Mouse (Mus musculus) forebrain, embryonic 15.5 days (tissue): Measurements from ENCODE around the gene Olfr157. TPM values are rescaled to one million over a fixed set of nuclear protein-coding genes. Genes with fewer than 3 reads are reported as not detected.
A peak's percentile ranks its signal among the peaks of the same experiment; 100 is the strongest.

ENCODE experiments used
- ATAC-seq: fragments of 200-750 bp; cut with Nextera tagmentation; replicated peaks from 2 replicates; pipeline ENCODE4 v1.8.0; 2017; ENCODE audit warnings: mild to moderate bottlenecking, moderate TSS enrichment, moderate library complexity
- H3K27ac ChIP-seq: fragments of 300-500 bp; sonication (generic); replicated peaks from 2 replicates; pipeline ENCODE4 v1.5.1; 2015; ENCODE audit warnings: mild to moderate bottlenecking, inconsistent platforms
- H3K27me3 ChIP-seq: fragments of 300-500 bp; sonication (generic); 2 replicates; pipeline ENCODE4 v1.6.1; 2015; ENCODE audit warnings: inconsistent platforms
- H3K36me3 ChIP-seq: fragments of 300-500 bp; sonication (generic); 2 replicates; pipeline ENCODE4 v1.6.1; 2015; ENCODE audit warnings: mild to moderate bottlenecking, inconsistent platforms
- H3K4me1 ChIP-seq: fragments of 300-500 bp; sonication (generic); 2 replicates; pipeline ENCODE4 v1.6.1; 2015; ENCODE audit warnings: inconsistent platforms
- H3K4me2 ChIP-seq: fragments of 300-500 bp; sonication (generic); replicated peaks from 2 replicates; pipeline ENCODE4 v1.6.1; 2015; ENCODE audit warnings: mild to moderate bottlenecking, inconsistent platforms
- H3K4me3 ChIP-seq: fragments of 300-500 bp; sonication (generic); 2 replicates; pipeline ENCODE4 v1.5.1; 2015; ENCODE audit warnings: mild to moderate bottlenecking, inconsistent platforms
- H3K9ac ChIP-seq: fragments of 300-500 bp; sonication (generic); replicated peaks from 2 replicates; pipeline ENCODE4 v1.6.1; 2015; ENCODE audit warnings: mild to moderate bottlenecking, inconsistent platforms
- H3K9me3 ChIP-seq: fragments of 300-500 bp; sonication (generic); 2 replicates; pipeline ENCODE4 v1.6.1; 2016; ENCODE audit warnings: inconsistent platforms
- WGBS: fragments of 180-500 bp; shearing (Covaris S2); methylation state at CpG from one replicate; pipeline ENCODE4 v1.1.7; 2015; ENCODE audit warnings: mixed read lengths; 5-methylcytosine and 5-hydroxymethylcytosine counted together
- polyA plus RNA-seq: library from polyadenylated mRNA; unstranded; fragments of >200 nt; fragmentation: Nextera tagmentation; extraction: Ambion mirVana; gene quantifications from 2 replicates; pipeline ENCODE4 v1.2.1, GENCODE M21; 2015

Gene Olfr157
- polyA plus RNA-seq: not detected in 2 replicates

- Histone ChIP-seq H3K9ac (no peak within 1 kb of the TSS), H3K27me3 (no peaks in the 10 kb centered on the region), H3K4me1 (no peaks in the 10 kb centered on the region), H3K27ac (no peak within 1 kb of the TSS), H3K4me2 (no peak within 1 kb of the TSS), H3K9me3 (no peaks in the 10 kb centered on the region), H3K36me3 (no peaks in the 10 kb centered on the region), H3K4me3 (no peak within 1 kb of the TSS)
- ATAC-seq: no peak
- 71% methylated on average over 1 of the region's 1 CpGs for WGBS
Measured at GRCm38 (mm10) chr4:43840101-43840500, at the start of gene Olfr157. Olfr157 (minus strand) TSS chr4:43840201.

- H3K27me3 ChIP-seq: no peaks in the 10 kb centered on the region
- WGBS: 23% methylated on average over 4 of the region's 4 CpGs
- H3K4me2 ChIP-seq: no peak overlapping the region
- H3K36me3 ChIP-seq: no peaks in the 10 kb centered on the region
- H3K27ac ChIP-seq: no peak overlapping the region
- H3K4me1 ChIP-seq: peaks cover 15% of the 10 kb centered on the region
- no peak overlapping the region for H3K4me3 ChIP-seq
- no peak overlapping the region for H3K9ac ChIP-seq
- no peak for ATAC-seq
- no peaks in the 10 kb centered on the region for H3K9me3 ChIP-seq
Measured at GRCm38 (mm10) chr4:43884196-43884595, 44.2 kb upstream of the Olfr157 start.

GRCm38 (mm10) chr4:43879566-43879965, 39.6 kb upstream of the Olfr157 start:
- H3K27me3 ChIP-seq: no peaks in the 10 kb centered on the region
- 79% methylated on average over 6 of the region's 6 CpGs for WGBS
- H3K4me3 ChIP-seq: no peak overlapping the region
- H3K36me3 ChIP-seq: no peaks in the 10 kb centered on the region
- H3K9ac ChIP-seq: no peak overlapping the region
- ATAC-seq: no peak
- H3K9me3 ChIP-seq: no peaks in the 10 kb centered on the region
- no peak overlapping the region for H3K4me2 ChIP-seq
- no peak overlapping the region for H3K27ac ChIP-seq
- H3K4me1 ChIP-seq: peaks cover 36% of the 10 kb centered on the region

GRCm38 (mm10) chr4:43878121-43878776, 38.2 kb upstream of the Olfr157 start:
- Histone ChIP-seq H3K4me3 (no peak overlapping the region), H3K9me3 (no peaks in the 10 kb centered on the region), H3K9ac (0 out of 2 replicates have a peak overlapping the region, but pooled peaks have one; percentile 10), H3K27ac (no peak overlapping the region), H3K4me2 (no peak overlapping the region), H3K36me3 (no peaks in the 10 kb centered on the region), H3K4me1 (peaks cover 26% of the 10 kb centered on the region), H3K27me3 (no peaks in the 10 kb centered on the region)
- no peak for ATAC-seq
- WGBS: 45% methylated on average over 5 of the region's 5 CpGs

- no peaks in the 10 kb centered on the region for H3K27me3 ChIP-seq
- H3K27ac ChIP-seq: no peak overlapping the region
- WGBS: 95% methylated on average over 1 of the region's 1 CpGs
- no peak overlapping the region for H3K9ac ChIP-seq
- no peak overlapping the region for H3K4me2 ChIP-seq
- H3K9me3 ChIP-seq: no peaks in the 10 kb centered on the region
- no peak overlapping the region for H3K4me3 ChIP-seq
- no peaks in the 10 kb centered on the region for H3K36me3 ChIP-seq
- H3K4me1 ChIP-seq: peaks cover 26% of the 10 kb centered on the region
- no peak for ATAC-seq
Measured at GRCm38 (mm10) chr4:43877230-43877629, 37.2 kb upstream of the Olfr157 start.

- Histone ChIP-seq H3K4me2 (peak overlapping the region; percentile 89), H3K9ac (peak overlapping the region; percentile 74), H3K4me3 (peak overlapping the region; percentile 82), H3K9me3 (no peaks in the 10 kb centered on the region), H3K27me3 (no peaks in the 10 kb centered on the region), H3K36me3 (no peaks in the 10 kb centered on the region), H3K27ac (no peak overlapping the region; the same call in 1 of the 2 replicates), H3K4me1 (peaks cover 26% of the 10 kb centered on the region)
- ATAC-seq: peak; percentile 46
- WGBS: under 1% methylated on average over 20 of the region's 20 CpGs
Measured at GRCm38 (mm10) chr4:43875919-43876411, 36.0 kb upstream of the Olfr157 start.

GRCm38 (mm10) chr4:43875160-43875918, 35.3 kb upstream of the Olfr157 start, which contains the start of gene Reck:
Reck (plus strand) TSS chr4:43875530.
- Histone ChIP-seq H3K27me3 (no peaks in the 10 kb centered on the region), H3K27ac (peak within 1 kb of the TSS; percentile 41; the same call in 1 of the 2 replicates), H3K36me3 (no peaks in the 10 kb centered on the region), H3K9me3 (no peaks in the 10 kb centered on the region), H3K9ac (peak within 1 kb of the TSS; percentile 74), H3K4me2 (peak within 1 kb of the TSS; percentile 89), H3K4me3 (peak within 1 kb of the TSS; percentile 82), H3K4me1 (peaks cover 26% of the 10 kb centered on the region)
- WGBS: 0% methylated on average over 60 of the region's 73 CpGs
- ATAC-seq: peak; percentile 92

GRCm38 (mm10) chr4:43874501-43874900, 34.5 kb upstream of the Olfr157 start:
- peaks cover 26% of the 10 kb centered on the region for H3K4me1 ChIP-seq
- 29% methylated on average over 7 of the region's 7 CpGs for WGBS
- H3K36me3 ChIP-seq: no peaks in the 10 kb centered on the region
- H3K9ac ChIP-seq: peak overlapping the region; percentile 74; the same call in 1 of the 2 replicates
- no peak for ATAC-seq
- H3K27ac ChIP-seq: 0 out of 2 replicates have a peak overlapping the region, but pooled peaks have one; percentile 24
- no peaks in the 10 kb centered on the region for H3K9me3 ChIP-seq
- peak overlapping the region; percentile 82; the same call in 1 of the 2 replicates for H3K4me3 ChIP-seq
- H3K4me2 ChIP-seq: peak overlapping the region; percentile 89
- H3K27me3 ChIP-seq: no peaks in the 10 kb centered on the region

- Histone ChIP-seq H3K36me3 (no peaks in the 10 kb centered on the region), H3K9ac (no peak overlapping the region), H3K27ac (no peak overlapping the region), H3K27me3 (no peaks in the 10 kb centered on the region), H3K9me3 (no peaks in the 10 kb centered on the region; the same call in 1 of the 2 replicates), H3K4me1 (peaks cover 5% of the 10 kb centered on the region), H3K4me2 (no peak overlapping the region), H3K4me3 (no peak overlapping the region)
- no peak for ATAC-seq
- WGBS: 92% methylated on average over 10 of the region's 10 CpGs
Measured at GRCm38 (mm10) chr4:43869821-43870220, 29.8 kb upstream of the Olfr157 start.

- Histone ChIP-seq H3K4me3 (no peak overlapping the region), H3K4me1 (no peaks in the 10 kb centered on the region), H3K9ac (no peak overlapping the region), H3K27ac (no peak overlapping the region), H3K9me3 (no peaks in the 10 kb centered on the region), H3K27me3 (no peaks in the 10 kb centered on the region), H3K4me2 (no peak overlapping the region), H3K36me3 (no peaks in the 10 kb centered on the region)
- WGBS: 67% methylated on average over 4 of the region's 4 CpGs
- no peak for ATAC-seq
Measured at GRCm38 (mm10) chr4:43863298-43863697, 23.3 kb upstream of the Olfr157 start.

- 15% methylated on average over 14 of the region's 14 CpGs for WGBS
- Histone ChIP-seq H3K9ac (no peak overlapping the region), H3K27ac (no peak overlapping the region), H3K4me3 (no peak overlapping the region), H3K27me3 (no peaks in the 10 kb centered on the region), H3K4me2 (no peak overlapping the region), H3K4me1 (no peaks in the 10 kb centered on the region), H3K36me3 (no peaks in the 10 kb centered on the region), H3K9me3 (no peaks in the 10 kb centered on the region)
- 0 out of 2 replicates have a peak, but pooled peaks have one; percentile 23 for ATAC-seq
Measured at GRCm38 (mm10) chr4:43860744-43861519, 20.9 kb upstream of the Olfr157 start.
